Mouse (Mus musculus) ovary, postnatal 10 days (tissue): ENCODE data around the gene Gemin7.
A peak's percentile ranks its signal among the peaks of the same experiment; 100 is the strongest.

Experiments
- DNase-seq: peaks from one replicate; pipeline ENCODE4 v3.0.0; 2022; ENCODE audit warnings: low spot score

Gemin7 gene

DNA sequence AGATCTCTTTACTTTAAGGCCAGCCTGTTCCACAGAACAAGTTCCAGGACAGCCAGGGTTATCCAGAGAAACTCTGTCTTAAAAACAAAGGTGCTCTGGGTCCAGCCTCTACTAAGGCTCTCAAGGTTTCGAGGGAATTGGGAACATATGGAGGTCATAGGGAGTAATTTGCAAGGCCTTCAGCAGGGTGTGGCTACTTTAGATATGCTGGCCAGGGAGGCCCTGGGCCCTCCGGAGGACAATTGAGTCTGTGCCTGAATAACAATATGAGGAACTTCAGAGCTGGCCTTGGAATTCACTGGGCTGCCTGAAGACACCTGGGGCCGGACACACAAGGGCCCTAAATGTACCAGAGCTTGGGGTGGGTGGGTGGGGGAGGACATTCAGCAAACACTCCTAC lies 1.8 kb downstream of the Gemin7 start:
- DNase-seq: no peak

GRCm38 (mm10) chr7:19573776-19574140 lies 3.6 kb downstream of the Gemin7 start:
- DNase-seq: no peak

DNA sequence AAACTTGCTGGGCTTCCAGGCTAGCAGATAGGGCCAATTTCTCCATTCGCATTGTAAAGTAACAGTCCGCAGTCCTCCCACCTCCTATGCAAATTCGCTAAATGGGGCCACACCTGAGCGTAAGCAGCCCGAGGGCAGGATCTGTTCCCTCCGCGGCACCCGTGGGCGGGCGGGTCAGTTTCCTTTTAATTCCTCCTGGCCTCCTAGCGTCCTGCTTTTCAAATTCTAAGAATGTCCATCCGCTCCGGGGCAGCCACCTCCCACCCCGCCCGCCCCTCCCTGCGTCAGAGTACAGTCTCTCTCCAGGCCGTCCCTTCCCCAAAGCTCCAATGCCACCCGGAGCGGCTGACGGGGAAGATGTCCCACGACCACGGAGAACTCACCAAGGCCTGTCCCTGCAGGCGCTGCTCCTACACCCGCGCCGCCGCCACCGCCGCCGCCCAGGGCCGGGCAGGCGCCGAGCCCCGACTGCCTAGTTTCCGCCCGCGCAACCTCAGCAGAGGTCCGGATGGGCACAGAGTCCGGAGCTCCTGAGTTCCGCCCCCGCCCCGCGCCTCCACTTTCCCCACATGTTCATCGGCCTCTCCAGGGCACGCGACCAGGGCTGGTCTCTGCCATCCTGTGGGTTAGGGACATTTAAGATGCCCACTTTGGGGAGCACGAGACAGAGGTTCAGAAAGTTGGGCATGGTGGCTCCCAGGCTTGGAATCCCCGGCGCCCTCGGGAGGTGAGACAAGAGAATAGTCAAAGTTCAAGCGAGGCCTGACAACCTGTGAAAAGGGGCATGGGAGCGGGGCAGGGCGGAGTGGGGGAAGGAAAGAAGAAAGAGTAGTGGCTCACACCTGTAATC lies 4.2 kb downstream of the Gemin7 start:
- DNase-seq: peak; percentile 80

DNA sequence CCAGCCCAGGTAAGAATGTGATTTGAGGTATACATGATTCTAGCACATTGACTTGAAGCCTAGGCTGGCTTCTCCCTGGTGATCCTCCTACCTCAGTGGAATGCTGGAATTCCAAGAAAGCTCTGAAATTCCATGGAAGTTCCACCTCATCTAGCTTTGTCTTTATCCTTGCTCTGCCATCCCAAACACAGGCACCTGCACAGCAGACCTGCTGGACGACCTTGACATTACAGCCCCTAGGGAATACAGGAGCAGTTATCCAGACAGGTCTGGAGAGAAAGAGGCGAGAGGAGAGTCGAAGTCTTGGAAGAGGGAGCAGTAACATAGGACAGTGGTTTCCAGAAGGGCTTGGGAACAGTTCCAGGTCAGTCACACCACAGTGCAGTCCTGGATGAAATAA lies 7.7 kb downstream of the Gemin7 start:
- no peak for DNase-seq

- DNase-seq: no peak
Observed at GRCm38 (mm10) chr7:19567426-19567825, 10.0 kb downstream of the Gemin7 start.

DNA sequence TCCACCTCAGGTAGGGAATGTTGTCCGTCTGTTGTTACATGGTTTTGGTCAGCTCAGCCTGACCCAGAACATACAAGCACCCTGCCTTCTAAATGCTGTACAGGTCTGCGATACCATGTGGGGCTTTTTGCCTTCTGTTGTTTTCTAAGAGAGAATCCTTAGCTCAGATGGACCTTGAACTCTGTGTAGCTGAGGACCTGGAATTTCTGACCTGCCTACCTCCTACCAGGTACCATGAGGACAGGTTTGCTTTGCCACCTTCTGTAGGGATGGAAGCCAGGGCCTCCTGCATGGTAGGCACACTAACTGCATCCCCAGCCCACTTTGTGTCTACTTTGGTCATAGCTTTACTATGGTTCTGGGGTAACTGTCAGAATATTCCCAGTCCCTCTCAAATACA lies 11.6 kb downstream of the Gemin7 start:
- DNase-seq: no peak

DNA sequence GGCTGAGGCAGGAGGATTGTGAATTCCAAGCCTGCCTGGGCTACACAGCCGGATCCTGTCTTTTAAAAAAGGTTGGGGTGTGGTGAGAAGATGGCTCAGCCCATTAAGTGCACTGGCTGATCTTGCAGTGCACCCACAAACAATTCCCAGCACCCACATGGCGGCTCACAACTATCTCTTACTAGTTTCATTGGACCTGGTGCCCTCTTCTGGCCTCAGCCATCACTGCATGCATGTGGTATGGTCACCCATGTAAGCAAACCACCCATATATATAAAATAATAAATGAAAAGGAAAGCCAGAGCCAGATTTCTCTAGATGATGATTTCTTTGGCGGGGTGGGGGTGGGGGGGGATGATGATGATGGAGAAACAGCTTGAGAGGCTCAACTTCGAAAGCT lies 12.9 kb downstream of the Gemin7 start:
- no peak for DNase-seq

- DNase-seq: no peak
Observed at GRCm38 (mm10) chr7:19563884-19564283, 13.5 kb downstream of the Gemin7 start.

DNA sequence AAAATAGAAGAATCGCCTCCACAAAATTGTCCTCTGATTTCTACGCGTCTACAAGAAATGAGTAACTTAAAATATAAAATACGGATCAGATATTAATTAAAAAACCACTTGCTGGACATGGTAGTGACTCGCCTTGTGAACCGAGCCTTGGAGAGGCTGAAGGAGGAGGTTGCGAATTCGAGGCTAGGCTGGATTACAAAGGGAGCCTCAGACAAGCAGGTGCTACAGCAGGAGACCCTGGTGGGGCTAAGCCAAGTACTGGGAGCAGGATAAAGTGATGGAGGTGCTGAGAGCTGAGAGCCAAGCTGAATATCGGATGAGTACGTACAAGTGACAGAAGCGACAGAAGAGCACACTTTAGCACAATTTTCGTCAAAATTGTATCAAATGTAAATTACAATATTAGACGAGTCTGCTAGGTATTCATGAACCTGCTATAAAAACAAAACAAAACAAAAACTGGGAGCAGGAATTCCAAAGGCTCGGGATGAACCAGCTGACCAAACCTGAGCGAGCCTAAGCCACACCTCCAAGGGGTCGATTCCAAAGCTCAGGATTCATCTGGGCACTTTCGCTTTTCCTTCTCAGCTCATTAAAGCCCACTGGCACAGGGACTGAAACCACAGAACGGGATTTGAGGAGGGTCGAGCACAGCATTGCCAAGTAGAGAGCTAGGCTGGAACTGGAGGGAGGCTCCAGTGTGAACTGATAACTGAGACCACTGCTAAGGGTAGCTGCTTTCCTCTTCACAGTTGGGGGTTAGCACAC lies 14.6 kb downstream of the Gemin7 start, which contains the start of gene Ppp1r37:
Gene Ppp1r37, minus strand, starts transcription at position 434 of the 768 bp plus-strand sequence.
- DNase-seq: no peak

DNA sequence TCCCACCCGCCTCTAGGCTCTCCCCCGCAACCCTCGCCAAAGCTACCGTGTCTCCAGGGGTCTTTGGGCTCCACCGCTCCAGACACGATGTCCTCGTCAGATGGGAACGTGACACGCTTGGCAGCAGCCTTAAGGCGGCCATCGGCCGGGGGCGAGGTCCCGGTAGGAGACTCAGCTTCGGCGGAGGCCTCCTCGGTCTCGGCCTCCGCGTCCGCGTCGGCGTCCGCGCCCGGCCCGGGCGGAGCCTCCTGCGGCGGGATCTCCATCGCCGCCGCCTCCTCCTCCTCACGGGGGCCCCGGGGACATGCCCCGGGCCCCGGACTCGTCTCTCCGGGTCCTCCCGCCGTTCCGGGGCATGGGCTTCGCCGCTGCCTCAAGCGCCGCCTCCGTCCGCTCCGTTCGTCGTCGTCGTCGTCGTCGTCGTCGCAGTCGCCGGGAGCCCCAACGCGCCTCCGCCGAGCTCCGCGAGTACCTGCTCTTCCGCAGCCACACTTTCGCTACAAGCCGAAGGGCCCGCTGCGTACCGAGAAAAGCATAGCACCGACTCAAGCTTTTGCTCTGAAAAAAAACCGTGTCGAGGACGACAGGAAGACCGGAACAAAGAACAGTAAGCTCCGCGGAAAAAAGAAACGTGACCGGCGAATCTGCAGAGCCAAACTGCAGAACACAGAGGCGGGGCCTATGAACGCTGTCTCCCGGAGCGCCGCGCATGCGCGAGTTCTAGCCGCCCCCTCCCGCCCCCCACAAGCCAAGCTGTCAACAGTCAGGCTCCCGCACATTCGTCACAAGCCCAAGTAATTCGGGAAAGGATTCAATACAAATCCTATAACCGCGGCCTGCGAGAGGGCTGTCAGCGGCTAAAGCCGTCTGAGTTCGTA lies 15.4 kb downstream of the Gemin7 start:
- DNase-seq: peak; percentile 81

GRCm38 (mm10) chr7:19561431-19561764 lies 16.0 kb downstream of the Gemin7 start:
- DNase-seq: no peak

- no peak for DNase-seq
Observed at GRCm38 (mm10) chr7:19560491-19561260, 16.7 kb downstream of the Gemin7 start.

GRCm38 (mm10) chr7:19558965-19559364 lies 18.4 kb downstream of the Gemin7 start:
- no peak for DNase-seq

GRCm38 (mm10) chr7:19557982-19558900 lies 19.2 kb downstream of the Gemin7 start:
- no peak for DNase-seq

- no peak for DNase-seq
Observed at GRCm38 (mm10) chr7:19557086-19557485, 20.3 kb downstream of the Gemin7 start.

- DNase-seq: no peak
Observed at GRCm38 (mm10) chr7:19554168-19554567, 23.2 kb downstream of the Gemin7 start.

- DNase-seq: no peak
Observed at GRCm38 (mm10) chr7:19552443-19552842, 25.0 kb downstream of the Gemin7 start.

GRCm38 (mm10) chr7:19551634-19552033 lies 25.8 kb downstream of the Gemin7 start:
- DNase-seq: no peak

DNA sequence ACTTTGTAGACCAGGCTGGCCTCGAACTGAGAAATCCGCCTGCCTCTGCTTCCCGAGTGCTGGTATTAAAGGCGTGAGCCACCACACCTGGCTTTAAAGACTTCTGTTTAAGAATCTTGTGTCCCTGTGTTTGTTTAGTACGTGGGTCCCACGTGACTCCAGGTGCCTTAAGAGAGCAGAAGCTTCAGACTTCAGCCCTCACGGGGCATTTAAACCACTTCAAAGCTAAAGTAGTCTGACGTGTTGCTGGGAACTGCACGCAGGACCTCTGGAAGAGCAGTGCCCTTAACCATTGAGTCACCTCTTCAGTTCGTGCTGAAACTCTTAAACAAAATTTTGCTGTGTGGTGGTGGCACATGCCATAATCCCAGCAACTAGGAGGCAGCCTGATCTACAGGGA lies 28.0 kb downstream of the Gemin7 start:
- no peak for DNase-seq

DNA sequence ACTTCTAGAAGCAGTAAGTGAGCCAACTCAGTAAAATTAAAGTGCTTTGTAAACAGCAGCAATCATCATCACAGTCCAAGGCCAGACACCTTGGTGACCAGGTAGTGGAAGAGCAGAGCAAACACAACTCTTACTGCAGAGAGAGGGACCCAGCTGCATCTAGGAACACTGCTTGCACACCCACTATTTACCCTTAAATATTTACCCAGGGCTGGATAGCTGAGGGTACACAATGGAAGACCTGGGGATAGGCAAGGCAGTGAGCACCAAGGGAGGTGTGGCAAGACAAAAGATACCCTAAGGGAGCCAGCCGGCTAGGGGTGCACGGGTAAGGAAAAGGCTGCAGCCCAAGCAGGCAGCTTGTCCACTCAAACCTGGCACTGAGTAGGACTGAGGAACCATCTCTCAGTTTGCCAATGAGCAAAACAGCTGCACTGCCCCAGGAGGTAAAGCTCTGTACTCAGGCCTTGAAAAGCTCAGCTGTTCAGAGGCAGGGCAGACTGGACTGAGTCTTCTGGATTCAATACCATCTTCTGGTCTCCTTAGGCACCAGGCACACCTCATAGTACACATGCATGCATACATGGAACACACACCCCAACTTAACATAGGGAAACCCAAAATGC lies 29.9 kb downstream of the Gemin7 start:
- DNase-seq: no peak
